Mouse (Mus musculus) frontal cortex, postnatal 10 days (tissue): ENCODE results near the gene Dapk1.
"Not testable (repeated sequence)": the region's sequence is repeated elsewhere in the genome, so short reads cannot be mapped to it uniquely, and the experiment has no call there.

Source experiments
- DNase-seq, 2 experiments: peaks; one replicate each; pipeline ENCODE4 v3.0.0; 2022; ENCODE audit warnings: low spot score in 2 of 2, mixed read lengths in 1 of 2

Dapk1 gene

GRCm38 (mm10) chr13:60601436-60602415 lies at the start of gene Dapk1:
Gene Dapk1 (plus strand): TSS chr13:60601947.
- DNase-seq, result peak; percentile 72 to 87

- DNase-seq, result no peak
These were observed 48.4 kb upstream of the Dapk1 start for GRCm38 (mm10) chr13:60553326-60553725.

DNA sequence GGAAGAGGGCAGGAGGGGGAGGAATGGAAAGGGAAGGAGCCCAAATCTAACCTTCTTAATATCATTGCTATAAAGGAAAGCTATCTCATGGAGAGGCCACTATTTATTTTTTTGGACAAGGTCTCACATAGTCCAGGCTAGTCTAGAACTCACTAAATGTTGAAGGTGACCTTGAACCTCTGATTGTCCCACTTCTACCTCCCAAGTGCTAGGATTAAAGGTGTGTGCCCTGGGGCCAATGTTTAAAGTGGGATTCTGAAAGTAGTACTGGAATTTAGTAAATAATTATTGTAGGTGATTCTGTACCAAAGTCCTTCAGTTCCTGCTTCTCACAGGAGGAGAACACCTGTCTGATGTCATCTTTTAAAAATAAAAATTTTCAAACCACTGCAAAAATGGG lies 45.3 kb upstream of the Dapk1 start:
- DNase-seq, result no peak

DNA sequence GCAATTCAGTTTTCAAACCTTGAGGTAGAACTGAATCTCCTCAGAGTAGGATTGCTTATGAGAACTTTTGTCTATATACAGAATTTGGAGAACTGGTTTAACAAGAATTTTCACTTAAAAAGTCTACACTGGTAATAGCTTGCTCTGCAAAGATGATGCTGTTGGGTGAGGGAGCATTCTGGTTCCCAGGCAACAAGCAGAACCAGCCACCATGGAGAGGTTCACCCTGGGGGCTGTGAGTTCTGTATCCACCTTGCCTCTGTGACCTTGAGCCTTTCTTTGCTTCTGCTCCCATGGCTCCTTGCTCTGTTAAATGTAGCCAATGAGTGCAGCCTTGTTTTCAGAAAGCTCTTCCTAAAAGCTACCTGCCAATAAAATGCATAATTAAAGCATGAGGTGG lies 44.8 kb upstream of the Dapk1 start:
- no peak for DNase-seq

DNA sequence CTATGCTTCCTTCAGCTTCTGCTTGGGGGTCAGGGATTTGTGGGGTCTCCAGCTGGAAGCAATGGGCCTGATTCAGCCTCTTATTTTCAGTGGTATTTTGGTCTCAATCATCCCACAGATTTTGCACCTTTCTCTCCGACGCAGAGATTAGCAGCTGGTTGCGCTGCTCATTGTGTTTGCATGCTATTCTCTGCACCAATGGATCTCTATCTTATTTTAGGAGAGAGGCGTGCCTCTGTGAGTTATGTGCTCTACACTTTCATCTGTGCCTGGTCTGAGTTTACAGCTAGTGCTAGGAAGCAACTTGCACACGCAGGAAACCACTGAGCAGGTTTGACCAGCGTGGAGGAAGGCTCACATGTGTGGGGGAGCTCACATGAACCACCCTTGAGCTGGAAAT lies 37.4 kb upstream of the Dapk1 start:
- DNase-seq, result no peak

- DNase-seq, result no peak
These were observed 32.7 kb upstream of the Dapk1 start for GRCm38 (mm10) chr13:60568934-60569548.

DNA sequence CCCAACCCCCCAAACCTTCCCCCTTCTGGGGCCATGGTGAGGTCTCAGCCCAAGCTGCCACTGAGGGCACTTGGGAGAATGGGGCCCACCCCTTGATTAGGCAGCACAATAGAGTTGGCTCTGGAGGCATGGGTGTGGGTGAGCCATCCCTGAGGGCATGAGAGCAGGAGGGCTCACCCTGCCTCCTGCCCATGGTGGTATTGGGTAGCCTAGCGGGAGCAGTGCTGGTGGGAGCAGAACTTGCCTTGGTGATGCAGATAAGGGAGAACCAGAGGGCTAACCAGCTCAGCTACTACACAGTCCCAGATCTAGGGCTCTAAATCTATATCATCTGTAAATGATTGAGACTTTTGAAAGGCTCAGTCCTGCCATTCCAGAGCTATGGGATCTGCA lies 32.2 kb upstream of the Dapk1 start:
- DNase-seq, result no peak

DNA sequence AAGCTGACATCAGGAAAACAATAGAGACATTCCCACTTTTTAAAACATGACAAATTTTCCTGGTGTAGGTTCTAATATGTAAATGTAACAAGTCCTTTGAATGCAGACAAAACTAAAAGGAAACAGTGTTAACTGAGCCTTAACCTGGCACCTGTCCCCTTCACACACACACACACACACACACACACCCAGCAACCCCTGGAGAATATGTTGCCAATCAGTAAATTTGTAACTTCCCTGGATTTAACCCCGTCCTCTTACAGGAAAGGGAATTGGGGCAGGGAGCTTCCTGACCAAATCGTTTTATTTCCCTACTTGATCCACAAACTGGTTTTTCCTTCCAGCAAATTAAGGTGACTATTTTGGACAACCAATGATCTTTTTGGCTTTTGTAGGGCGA lies 28.2 kb upstream of the Dapk1 start:
- DNase-seq, result no peak

DNA sequence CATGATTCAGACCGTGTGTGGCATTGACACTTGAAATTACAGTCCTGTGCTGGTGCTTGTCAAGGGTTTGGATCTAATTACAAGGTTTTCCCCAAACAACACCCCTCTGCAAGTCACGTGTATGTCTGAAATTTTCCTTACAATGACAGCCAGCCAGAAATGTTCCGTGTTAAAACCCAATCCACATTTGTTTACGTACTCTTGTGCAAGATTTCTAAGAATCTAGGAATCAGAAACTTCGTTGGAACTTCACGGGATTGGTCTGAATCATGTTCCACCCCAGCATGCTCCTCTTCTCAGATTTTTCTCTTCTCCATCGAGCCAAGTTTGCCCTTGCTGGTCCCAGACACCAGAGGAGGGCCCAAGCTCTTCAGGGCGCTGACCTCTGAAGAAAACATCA lies 27.8 kb upstream of the Dapk1 start:
- no peak for DNase-seq

DNA sequence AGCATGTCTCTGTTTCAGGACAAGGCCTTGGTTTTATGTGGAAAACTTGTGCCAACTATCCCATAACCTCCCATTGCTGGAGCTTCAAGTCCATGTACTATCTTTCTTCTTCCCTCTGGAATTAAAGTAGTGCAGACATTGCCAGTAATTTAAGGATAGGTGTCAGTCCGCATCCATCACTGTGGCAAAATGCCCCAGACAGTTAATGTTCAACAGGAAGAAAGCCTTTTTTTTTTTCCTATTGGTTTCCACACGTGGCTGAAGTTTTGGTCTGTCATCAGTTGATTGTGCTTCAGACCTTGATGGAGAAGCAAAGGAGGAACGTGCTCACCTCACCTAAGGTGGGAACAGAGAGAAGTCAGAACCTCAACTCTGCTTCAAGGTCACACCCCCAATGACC lies 23.2 kb upstream of the Dapk1 start:
- no peak for DNase-seq

DNA sequence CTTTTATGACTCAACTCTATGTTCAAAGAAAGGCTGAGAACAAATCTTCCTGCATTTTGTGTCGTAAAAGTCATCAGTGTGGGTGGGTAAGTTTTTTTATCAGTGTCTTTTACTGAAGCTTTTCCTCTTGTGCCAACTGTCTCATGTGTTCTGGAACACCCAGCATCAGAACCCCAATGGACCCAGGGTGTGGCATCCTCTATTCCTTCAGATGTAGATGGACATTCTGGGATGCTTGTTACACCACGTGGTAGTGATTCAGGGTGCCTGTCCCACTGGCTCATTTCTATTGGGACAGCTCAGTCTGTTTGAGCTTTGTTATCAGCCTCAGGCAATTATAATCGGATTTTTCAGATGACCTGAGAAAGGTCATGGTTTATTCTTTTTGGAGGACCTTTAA lies 6.9 kb upstream of the Dapk1 start:
- DNase-seq, result no peak

DNA sequence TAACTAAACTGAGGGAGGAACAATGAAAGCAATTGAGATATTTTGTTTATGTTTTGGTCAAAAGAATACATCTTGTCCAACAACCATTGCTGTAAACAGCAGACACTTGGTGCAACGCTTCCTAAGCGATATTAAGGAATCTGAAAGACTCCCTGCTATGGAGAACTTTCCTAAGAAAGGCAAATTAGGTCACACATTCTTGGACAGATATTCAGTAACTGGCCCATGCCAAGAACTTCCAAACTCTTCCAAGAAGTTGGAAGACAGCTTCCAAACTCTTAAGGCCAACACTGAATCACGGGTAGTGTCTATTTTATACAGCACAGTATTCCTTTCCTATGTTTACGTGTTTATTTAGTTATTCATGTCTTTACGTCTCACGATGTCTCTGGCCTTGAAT lies 6.2 kb upstream of the Dapk1 start:
- DNase-seq, result no peak

GRCm38 (mm10) chr13:60602416-60603251 lies 887 bp downstream of the Dapk1 start:
- DNase-seq, result peak; percentile 37 to 48

GRCm38 (mm10) chr13:60603252-60603562 lies 1.5 kb downstream of the Dapk1 start:
- no peak for DNase-seq

DNA sequence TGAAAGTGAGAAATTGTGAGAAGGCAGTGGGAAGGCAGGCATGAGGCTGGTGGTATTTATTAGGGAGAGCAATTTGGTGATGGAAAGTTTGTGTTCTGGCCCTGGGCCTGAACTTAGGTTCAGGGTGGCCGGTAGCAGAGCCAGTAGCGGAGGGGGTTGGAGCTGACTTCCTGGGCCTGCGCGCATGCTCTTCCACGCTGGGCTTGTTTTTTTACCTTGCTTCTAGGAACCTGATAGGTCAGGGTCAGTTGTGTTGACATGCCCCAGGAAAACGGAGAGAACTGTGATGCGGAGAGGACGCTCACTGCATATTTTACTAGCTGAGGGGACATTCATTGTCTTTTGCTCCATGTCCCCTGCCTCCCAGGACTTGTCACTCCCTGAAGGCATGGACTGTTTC lies 5.7 kb downstream of the Dapk1 start:
- no peak for DNase-seq

GRCm38 (mm10) chr13:60608411-60609046 lies 6.8 kb downstream of the Dapk1 start:
- DNase-seq, result no peak

DNA sequence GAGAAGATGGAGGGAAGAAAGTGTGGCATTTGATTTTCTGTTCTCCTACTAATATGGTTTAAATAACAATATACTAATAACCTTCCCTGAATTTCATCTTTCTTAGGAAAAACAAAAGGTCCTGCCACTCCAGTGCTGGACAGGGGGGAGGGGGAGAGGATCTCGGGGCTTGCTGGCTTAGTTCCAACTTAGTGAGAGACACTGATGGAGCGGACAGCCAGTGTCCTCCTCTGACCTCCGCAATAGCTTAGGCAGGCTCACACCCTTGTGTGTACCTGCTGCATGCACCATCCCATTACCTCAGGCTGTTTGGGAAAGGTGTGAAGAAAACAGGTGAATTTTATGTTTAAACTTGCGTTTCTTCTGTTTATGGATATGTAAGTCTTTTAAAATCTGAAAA lies 7.5 kb downstream of the Dapk1 start:
- DNase-seq, result no peak

- DNase-seq, result no peak
These were observed 8.8 kb downstream of the Dapk1 start for GRCm38 (mm10) chr13:60610558-60610957.

GRCm38 (mm10) chr13:60610971-60611370 lies 9.2 kb downstream of the Dapk1 start:
- DNase-seq, result not testable (repeated sequence)

DNA sequence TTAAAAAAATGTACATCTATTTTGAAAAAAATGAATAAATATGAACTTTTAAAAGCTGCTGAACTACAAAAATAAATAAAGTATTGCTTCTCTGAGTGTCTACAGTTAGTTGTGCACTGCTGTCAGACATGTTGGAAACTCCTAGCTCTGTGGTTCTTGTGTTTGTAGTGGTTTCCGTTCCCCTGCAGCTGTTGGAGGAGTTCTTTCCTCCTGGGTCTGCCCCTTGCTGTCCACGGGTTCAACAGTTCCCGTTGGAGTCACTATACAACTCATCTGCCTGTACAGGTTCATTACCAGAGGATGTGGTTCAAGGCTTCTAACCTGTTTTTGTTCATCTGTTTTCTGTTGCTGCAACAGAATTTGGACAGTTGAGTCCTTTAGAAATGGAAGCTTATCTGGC lies 10.4 kb downstream of the Dapk1 start:
- no peak for DNase-seq

- peak; percentile 62 to 64 for DNase-seq
These were observed 12.4 kb downstream of the Dapk1 start for GRCm38 (mm10) chr13:60614154-60614553.

GRCm38 (mm10) chr13:60615057-60615650 lies 13.4 kb downstream of the Dapk1 start:
- no peak for DNase-seq
